Mouse (Mus musculus) thymus, adult 18-20 months (tissue): ENCODE measurements at regions not wholly inside any gene's neighbourhood (a gene's known extent, or its start where the extent isn't known, plus 50 kb on each side); places are given as distances from the start of the nearest gene placed in this dataset.

Source experiments
- DNase-seq, 2 experiments: peaks; one replicate each; pipeline ENCODE4 v3.0.0; 2022; ENCODE audit warnings: mixed read lengths in 2 of 2

DNA sequence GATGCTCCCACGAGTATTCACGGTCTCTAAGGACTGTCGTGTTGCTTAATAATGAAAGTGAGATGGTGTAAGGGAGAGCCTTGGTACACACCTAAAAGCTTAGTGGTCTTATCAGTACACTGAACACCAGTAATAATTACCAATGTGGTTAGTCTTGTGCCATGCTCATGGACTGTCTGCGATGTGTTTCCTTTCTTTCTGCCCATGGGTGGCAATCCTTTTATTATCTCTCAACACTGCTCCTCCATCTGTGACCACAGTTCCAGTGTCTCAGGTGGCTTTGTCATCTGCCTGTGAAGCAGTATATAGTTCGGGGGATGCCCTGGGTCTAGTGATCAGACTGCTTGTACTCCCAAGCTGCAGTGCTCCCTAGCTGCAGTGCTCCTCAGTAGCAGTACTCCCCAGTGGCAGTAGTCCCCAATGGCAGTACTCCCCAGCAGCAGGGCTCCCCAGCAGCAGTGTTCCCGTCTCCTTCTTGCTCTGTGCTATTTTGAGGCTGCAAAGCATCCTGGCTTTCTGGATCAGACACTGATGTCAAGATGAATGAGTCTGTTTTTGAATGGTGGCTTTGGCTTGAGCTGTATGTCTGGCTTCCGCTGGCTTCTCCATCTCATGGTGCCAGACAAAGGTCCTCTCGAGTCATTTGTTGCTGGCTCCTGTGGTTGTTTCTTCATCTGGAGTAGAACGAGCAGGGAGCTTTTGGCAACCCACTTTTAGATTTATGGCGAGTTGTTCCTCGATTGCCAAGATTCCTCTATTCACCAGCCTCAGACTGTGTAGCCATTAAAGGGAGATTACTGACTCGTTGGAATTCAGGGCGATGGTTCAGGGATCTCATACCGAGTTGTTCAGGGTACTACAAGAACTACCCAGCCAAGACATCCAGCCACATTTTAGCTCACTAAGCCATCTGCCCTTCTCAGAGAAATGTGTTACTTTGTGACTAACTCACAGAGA, 88.4 kb upstream of the Plxnc1 start:
- DNase-seq, result no peak

DNA sequence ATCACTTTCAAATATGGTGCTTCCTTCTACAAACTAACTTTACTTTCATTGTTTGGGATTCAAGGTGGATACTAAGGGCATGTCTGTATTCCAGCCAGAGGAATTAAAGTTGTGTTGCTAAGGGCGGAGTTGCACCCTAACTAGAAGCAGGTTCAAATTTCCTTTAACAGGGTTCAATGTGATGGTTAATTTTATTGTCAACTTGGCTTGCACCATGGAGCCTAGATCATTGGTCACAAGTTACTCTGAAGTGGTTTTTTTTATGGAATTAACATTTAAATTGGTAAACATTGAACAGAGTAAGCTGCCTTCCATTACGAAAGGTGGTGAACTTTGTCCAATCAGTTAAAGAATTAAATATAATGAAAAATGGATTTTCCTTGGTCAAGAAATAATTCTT, 86.7 kb upstream of the Plxnc1 start:
- no peak for DNase-seq

DNA sequence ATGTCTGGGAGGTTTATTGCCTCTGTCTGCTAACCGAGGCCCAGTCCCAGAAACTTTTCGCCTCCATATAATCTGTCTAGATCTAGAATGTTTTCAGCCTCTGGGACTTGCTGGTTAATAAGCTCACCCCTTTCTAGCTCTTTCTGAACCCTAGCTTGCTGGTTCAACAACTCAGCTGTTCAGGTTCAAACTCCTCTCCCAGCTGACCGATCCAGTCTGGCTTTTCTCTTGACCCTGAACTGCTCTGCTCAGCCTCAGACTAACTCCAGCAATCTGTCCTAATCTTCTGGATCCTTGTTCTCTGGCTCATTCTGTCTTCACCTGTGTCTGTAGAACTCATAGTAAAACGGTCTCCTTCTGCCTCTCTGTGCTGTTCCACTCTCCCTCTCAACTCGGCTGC, 86.2 kb upstream of the Plxnc1 start:
- DNase-seq, result no peak

DNA sequence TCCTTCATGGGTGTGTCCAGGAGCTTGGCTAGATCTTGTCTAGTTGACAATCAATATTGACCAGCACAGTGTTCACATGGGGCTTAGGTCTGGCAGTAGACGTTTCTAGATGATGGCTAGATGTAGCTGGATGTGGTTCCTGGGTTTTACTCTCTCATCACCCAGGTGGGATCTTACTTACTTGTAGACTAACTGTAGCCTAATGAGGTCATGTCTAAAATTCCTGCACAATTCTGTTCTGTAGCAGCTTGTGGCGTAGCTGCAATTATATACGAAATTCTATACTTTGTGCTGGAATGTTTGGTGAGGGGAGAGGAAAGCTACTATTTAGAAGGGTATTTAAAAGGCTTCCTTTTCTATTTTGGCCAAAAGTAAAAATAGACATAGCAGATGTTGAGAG, 84.9 kb upstream of the Plxnc1 start:
- no peak for DNase-seq

DNA sequence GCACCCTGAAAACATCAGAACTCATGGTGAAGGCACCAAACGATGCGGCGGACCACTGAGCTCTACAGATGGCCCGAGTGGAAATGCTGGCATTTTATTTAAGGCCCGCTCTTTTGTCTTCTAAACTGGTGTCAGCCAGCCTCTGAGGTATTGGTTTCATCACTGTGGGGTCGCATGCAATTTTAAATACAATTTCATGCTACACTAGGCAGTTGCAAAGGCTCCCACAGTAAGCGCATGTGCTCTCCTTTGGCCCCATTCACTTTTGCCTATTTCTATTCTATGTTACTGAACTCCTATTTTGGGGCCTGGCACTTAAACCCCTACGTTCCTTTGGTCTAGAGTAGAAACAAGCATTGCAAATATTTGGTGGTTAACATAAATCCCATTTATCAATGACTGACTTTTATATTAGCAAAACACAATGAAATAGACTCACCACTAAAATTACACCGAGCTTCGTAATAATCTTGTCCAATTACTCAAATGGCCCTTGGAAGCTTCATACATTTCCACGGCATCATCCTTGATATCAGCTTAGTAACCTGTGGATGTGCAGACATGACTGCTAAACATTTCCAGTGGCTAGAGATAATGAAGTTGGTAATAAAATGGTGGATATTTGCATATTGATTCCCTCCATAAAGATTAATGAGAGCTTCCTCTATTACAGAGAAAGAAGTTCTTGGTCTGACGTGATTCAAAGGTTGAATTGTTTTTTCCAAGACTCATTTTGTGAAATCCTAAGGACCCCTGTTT, 81.1 kb upstream of the Plxnc1 start:
- no peak for DNase-seq

DNA sequence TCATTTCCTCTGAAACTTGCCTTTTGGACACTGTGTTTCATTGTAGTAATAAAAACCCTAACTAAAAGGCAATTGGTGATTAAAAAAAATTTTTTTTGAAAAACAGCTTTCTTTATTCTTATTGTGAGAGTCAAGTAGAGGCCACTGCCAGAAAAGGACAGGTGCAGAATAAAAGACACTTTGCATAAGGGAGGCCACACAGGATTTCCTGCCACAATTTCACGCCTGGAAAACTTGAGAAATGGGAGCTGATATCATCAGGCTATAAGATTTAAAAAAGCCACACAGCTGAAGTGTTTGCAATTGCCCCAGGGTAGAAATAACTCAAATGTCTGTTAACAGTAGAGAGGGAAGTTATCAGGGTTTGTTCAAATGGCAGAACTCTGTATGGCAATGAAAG, 76.6 kb upstream of the Plxnc1 start:
- no peak for DNase-seq

DNA sequence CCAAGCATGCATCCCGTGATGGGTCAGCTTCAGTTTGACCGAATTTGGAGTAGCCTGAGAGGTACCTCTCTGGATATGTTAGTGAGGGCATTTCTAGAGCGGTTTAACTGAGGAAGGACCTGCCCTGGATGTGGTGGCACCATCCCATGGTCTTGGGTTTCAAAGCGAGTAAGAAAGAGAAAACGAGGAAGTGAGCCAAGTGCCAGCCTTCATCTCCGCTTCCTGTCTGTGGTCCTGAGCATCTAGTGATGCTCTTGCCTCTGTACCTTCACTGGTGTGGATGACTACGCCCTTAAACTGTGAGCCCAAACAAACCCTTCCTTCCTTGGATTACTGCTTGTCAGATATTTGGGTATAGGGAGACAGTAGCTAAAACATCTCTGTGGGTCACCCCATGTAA, 72.3 kb upstream of the Plxnc1 start:
- no peak for DNase-seq

DNA sequence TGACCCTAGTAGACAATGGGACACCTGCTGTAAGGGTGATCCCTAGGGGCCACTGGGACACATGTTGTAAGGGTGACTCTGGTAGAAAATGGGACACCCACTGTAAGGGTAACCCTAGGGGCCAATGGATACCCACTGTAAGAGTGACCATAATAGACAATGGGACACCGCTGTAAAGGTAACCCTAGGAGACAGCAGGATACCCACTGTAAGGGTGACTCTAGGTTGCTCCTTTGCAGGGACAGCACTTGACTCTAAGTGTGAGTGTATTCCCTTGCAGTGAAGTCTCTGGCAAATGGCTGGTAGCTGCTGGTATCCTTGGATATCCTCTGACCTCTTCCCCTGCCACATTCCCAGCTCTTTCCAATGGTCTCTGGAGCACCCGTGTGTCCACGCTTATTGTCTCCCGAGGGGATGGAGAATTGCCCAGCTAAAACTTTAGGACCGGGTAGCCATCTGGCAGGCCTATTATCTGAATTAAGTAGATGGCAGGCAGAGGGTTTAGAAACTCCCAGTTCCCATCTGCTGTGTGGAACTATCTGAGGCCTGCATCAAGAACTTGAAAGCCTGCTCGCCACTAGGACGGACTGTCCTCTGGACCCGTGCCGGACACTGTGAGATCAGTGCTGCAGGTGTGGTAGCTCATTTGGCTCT, 70.8 kb upstream of the Plxnc1 start:
- no peak for DNase-seq

DNA sequence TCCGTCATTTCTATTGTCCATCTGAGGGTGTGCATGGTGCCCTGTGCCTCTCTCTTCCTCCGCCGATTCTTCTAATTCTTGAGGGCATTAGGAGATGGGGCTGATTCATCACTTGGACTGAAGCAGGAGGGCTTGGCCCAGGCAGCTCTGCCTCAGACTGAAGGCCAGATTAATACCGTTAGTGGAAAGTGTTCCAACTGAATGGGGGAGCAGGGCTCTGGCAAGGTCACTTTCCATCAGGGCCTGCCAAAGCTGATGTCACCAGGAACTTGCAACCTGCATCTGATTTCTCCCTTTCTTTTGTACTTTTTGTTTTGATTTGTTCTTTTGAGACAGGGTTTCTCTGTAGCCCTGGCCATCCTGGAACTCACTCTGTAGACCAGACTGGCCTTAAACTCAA, 69.3 kb upstream of the Plxnc1 start:
- no peak for DNase-seq

DNA sequence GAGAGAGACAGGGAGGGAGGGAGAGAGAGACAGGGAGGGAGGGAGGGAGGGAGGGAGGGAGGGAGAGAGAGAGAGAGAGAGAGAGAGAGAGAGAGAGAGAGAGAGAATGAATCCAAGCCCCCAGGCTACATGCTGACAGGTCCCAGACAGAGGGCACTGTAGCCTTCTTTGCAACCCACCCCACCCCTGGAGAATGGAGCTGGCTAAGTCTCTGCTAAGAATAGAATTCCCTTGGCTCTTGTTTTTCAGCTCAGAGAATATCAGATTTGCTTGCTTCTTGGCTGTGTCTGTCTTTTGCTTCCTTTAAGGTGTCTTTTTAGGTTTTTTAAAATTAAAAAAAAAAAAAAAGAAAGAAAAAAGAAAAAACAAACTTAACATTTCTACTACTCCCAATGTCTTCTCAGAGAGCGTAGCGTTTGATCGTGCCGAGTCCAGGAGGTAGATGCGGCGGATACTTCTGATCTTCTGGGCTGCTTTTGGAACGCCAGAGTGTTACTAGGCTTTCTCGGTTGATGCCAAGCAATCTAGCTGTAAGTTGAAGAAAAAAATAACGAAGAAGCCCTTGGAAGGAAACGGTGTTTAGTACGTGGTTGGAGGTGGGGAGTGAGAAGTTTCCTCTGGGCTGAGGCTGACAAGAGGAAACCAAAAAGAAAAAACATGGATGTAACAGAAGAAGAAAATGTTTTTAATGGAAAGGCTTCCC, 68.7 kb upstream of the Plxnc1 start:
- no peak for DNase-seq

DNA sequence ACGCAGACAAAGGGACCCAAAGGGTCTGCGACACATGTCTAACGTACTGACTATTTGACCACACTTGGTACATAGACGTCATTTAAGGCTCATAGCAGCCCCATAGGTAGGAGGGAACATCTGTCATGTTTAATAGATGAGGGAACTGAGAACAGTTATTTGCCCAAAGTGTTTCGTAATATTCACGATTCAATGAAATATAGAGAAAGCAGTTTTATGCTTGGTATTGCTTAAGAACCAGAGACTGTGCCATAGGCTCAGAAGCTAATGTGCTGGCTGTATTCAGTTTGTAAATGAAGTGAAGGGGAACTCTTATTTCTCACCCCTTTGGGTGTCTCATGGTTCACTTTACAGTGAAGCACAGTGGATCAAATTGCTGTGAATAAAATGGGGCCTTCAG, 65.7 kb upstream of the Plxnc1 start:
- no peak for DNase-seq

DNA sequence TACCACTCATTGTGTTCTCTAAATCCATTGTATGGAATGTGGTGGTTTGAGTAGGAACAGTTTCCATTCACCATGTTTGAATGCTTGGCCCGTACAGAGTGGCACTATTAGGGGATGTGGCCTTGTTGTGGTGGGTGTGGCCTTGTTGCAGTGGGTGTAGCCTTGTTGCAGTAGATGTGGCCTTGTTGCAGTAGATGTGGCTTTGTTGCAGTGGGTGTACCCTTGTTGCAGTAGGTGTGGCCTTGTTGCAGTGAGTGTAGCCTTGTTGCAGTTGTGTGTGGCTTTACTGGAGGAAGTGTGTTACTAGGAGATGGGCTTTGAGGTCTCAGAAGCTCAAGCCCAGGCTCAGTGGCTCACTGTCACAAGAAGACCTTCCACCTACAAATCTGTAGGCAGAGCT, 64.4 kb upstream of the Plxnc1 start:
- DNase-seq, result no peak

DNA sequence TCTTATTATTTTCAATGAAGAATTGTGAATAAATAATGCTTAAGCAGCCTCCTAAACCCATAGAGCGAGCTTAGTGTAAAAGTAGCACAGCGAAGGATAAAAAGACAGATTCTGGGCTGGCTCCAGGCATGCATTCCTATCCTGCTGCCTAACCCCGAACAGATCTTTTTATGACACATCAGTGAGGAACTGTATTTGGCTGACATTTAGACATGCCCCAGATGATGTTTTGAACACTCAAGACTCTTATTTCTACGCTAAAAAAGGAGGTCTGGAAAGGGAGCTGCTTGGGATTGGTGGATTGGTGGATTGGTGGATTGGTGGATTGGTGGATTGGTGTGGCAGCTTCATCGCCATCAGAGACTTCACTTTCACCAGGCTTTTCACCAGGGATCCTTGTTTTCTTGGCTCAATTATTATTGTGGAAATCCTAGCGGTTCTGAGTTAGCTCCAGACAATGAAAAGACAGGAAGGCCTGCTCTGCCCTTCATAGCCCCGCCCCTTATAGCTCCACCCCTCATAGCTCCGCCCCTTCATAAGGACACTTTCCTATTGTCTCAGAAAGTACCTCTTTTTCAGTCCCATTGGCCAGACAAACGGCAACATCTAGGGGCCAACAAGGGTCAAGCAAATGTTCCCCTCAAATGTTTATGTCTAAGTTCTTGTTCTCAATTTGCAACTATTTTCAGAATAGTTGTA, 59.6 kb upstream of the Plxnc1 start:
- DNase-seq, result no peak

DNA sequence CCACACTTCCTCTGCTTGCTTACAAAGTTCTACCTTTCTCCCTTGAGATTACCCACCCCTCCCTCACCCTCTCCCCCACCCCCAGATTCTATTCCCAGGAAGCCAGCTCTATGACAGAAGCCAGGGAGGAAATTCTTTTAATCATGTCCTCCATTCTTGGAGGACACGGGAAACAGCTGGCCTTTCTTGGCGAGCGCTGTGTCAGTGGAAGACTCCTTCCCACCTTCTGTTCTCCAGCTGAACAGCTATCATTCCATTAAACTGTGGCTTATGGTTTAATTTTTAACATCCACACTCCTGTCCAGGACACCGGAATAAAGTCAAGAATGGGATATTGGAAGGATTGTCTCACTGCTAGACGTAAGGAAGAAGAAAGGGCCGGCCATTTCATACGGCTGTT, 59.0 kb upstream of the Plxnc1 start:
- DNase-seq, result no peak

DNA sequence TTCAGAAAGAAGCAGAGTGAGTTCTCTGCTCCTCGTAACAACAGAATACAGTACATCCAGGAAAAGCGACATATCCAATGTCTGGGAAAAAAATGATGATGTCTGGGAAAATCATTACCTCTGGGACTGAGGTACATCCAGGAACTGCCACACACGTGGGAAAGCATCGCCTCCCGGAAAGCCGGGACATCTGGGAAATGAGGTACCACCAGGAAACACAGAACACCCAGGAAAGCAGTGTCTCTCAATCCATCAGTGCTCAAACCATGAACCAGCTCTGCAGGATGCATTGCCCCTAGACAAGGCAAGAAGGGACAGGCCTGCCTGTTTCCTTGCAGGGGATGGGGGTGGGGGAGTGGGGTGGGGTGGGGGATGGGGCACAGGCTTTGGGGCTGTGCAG, 57.0 kb upstream of the Plxnc1 start:
- DNase-seq, result no peak

DNA sequence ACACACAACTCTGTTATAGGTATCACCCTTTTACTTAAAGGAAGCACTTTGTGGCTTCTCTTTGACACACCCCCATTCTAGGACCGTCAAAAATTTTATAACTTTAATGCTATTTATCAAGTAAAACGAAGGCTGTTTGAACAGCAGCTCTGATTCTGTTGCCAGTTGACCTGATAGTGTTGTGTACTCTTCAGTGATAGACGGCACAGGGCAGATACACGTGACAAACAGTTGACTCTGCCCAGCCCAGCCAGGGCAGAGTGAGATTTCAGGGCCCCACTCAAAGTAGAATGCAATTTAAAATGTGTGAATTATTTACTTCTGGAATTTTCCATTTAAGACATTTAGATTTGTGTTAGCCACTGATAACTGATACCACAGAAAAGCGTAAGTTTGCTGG, 55.1 kb upstream of the Plxnc1 start:
- DNase-seq, result no peak
